9 mouse cellular contexts compared by ENCODE assay signal in genomic region chr9:75632902-75633301, GRCm38 (mm10). TPM values are rescaled to one million over a fixed set of nuclear protein-coding genes. Genes with fewer than 3 reads are reported as not detected.
A peak's percentile ranks its signal among the peaks of the same experiment; 100 is the strongest.
DNase-seq lines count a peak whose midpoint lies in the region; ATAC-seq and TF ChIP-seq lines count a peak whose summit lies in the region.
"Had no signal": no experiment of that assay in that cellular context is flagged by ENCODE, and none has a peak within 500 bp of the region (broad histone marks: within the 10 kb centered on the region; RNA-seq: fewer than 3 reads in every experiment).

No protein-coding gene starts in this region.

- WGBS in thymus, adult 2 months: 89% methylated on average over 1 of the region's 1 CpGs
- 33% methylated on average over 1 of the region's 1 CpGs for WGBS in hindbrain, embryonic 14.5 days

- H3K4me2 ChIP-seq in hindbrain, embryonic 14.5 days (replicated peaks): no peak overlapping the region
- H3K4me2 ChIP-seq: heart, embryonic 13.5 days had no signal

- peak; percentile 78 for DNase-seq in heart, adult 11 months
- DNase-seq in heart, postnatal 25 days (ENCODE audit: low spot score): no peak
- DNase-seq in thymus, postnatal 25 days: peak; percentile 33
- DNase-seq in thymus, adult 2 months: no peak
- DNase-seq in hindbrain, embryonic 14.5 days (ENCODE audit: low spot score): no peak
- DNase-seq in retina, postnatal 7 days (ENCODE audit: low read depth, low spot score): peak; percentile 28
- no peak for DNase-seq in urinary bladder, postnatal 14 days (ENCODE audit: low spot score)
- DNase-seq in kidney, adult 9 months: no peak

- no peaks in the 10 kb centered on the region for H3K9me3 ChIP-seq in hindbrain, embryonic 14.5 days (ENCODE audit: control insufficient read depth, low read length)
- H3K9me3 ChIP-seq: heart, embryonic 13.5 days had no signal

- peaks cover 9% of the 10 kb centered on the region for H3K4me1 ChIP-seq in thymus, adult 2 months (replicated peaks; ENCODE audit: control insufficient read depth, insufficient read depth, low read length)
- H3K4me1 ChIP-seq in hindbrain, embryonic 14.5 days (replicated peaks; ENCODE audit: control insufficient read depth, insufficient read depth, low read length): no peaks in the 10 kb centered on the region

- H3K4me3 ChIP-seq in thymus, adult 2 months (ENCODE audit: control insufficient read depth, insufficient read depth, low read length): no peak overlapping the region
- no peak overlapping the region for H3K4me3 ChIP-seq in hindbrain, embryonic 14.5 days (replicated peaks; ENCODE audit: low read length)
- H3K4me3 ChIP-seq: heart, embryonic 13.5 days had no signal

- no peak for TF ChIP-seq CTCF in thymus, adult 2 months (IDR thresholded peaks at IDR 0.05; ENCODE audit: borderline replicate concordance, control insufficient read depth, extremely low read depth, insufficient read depth, low read length, poor library complexity)

- no peak for TF ChIP-seq POLR2A in thymus, adult 2 months (IDR thresholded peaks at IDR 0.05; ENCODE audit: control insufficient read depth, extremely low read depth, insufficient read depth, low read length, poor library complexity)

- no peak overlapping the region for H3K27ac ChIP-seq in thymus, adult 2 months (ENCODE audit: control insufficient read depth, insufficient read depth, low read length)
- no peak overlapping the region for H3K27ac ChIP-seq in hindbrain, embryonic 14.5 days
- H3K27ac ChIP-seq: heart, embryonic 13.5 days had no signal

- H3K9ac ChIP-seq in hindbrain, embryonic 14.5 days: no peak overlapping the region

- ATAC-seq in hindbrain, embryonic 14.5 days (ENCODE audit: low FRiP score): peak; percentile 42; the same call in 1 of the 2 replicates

- intact Hi-C loops in heart, postnatal 25 days (cut with DNase I): no loop called here

- no peaks in the 10 kb centered on the region; the same call in 1 of the 2 replicates for H3K27me3 ChIP-seq in thymus, adult 2 months (ENCODE audit: control insufficient read depth, insufficient read depth, low read length)
- H3K27me3 ChIP-seq in hindbrain, embryonic 14.5 days (ENCODE audit: control insufficient read depth, insufficient read depth, low read length): no peaks in the 10 kb centered on the region
- H3K27me3 ChIP-seq: heart, embryonic 13.5 days had no signal

- no peaks in the 10 kb centered on the region for H3K36me3 ChIP-seq in thymus, adult 2 months (ENCODE audit: control insufficient read depth, insufficient read depth, low read length)
- H3K36me3 ChIP-seq in hindbrain, embryonic 14.5 days (replicated peaks; ENCODE audit: control insufficient read depth, insufficient read depth): peaks cover 12% of the 10 kb centered on the region; the same call in 1 of the 2 replicates

RNA-seq across cellular contexts. Expression of gene Lysmd2, which starts 7.4 kb away (rescaled TPM):
- 1 to 10 TPM; 7.3 to 8.4 TPM for total RNA-seq in heart, postnatal 25 days (2021)
- polyA plus RNA-seq in thymus, adult 2 months (2012; rRNA removed): 13.6 and 16.4 TPM in 2 replicates
- polyA plus RNA-seq in hindbrain, embryonic 14.5 days (2014; fragmentation: Nextera tagmentation; extraction: Ambion mirVana): 38.1 and 41.3 TPM in 2 replicates

RNA-seq across cellular contexts. Expression of gene Tmod2, which starts 21.8 kb away (rescaled TPM):
- total RNA-seq in heart, postnatal 25 days (2021): 1 to 10 TPM; 4.6 to 5.3 TPM
- 0.20 and 0.26 TPM in 2 replicates for polyA plus RNA-seq in thymus, adult 2 months (2012; rRNA removed)
- 248 and 272 TPM in 2 replicates for polyA plus RNA-seq in hindbrain, embryonic 14.5 days (2014; fragmentation: Nextera tagmentation; extraction: Ambion mirVana)

RNA-seq across cellular contexts. Expression of gene Scg3, which starts 51.0 kb away (rescaled TPM):
- total RNA-seq in heart, postnatal 25 days (2021): under 1 TPM; 0.22 to 0.34 TPM
- polyA plus RNA-seq in thymus, adult 2 months (2012; rRNA removed): 0.15 TPM in 2 replicates
- polyA plus RNA-seq in hindbrain, embryonic 14.5 days (2014; fragmentation: Nextera tagmentation; extraction: Ambion mirVana): 116 and 126 TPM in 2 replicates

Comparison
In these comparisons a context has a peak if more than half of its experiments do, and no peak if none do; other contexts are left out.
1. DNase-seq: peak in heart, adult 11 months (single experiment), thymus, postnatal 25 days (single experiment) and retina, postnatal 7 days (single experiment); none in heart, postnatal 25 days (single experiment), thymus, adult 2 months (single experiment), hindbrain, embryonic 14.5 days (single experiment), urinary bladder, postnatal 14 days (single experiment) and kidney, adult 9 months (single experiment).
2. RNA of gene Tmod2, which starts 21.8 kb away (polyA plus RNA-seq): 248 to 272 TPM in hindbrain, embryonic 14.5 days; 0.20 to 0.26 TPM in thymus, adult 2 months; every median in the first group is over 100 times any median in the second.
3. RNA of gene Scg3, which starts 51.0 kb away (polyA plus RNA-seq): 116 to 126 TPM in hindbrain, embryonic 14.5 days; 0.15 TPM in thymus, adult 2 months; every median in the first group is over 100 times any median in the second.